Mouse (Mus musculus) spleen, adult 2 months (tissue): ENCODE measurements around the gene Fam32a.

Experiments
- CTCF ChIP-seq: fragments of 200-500 bp; IDR thresholded peaks from 2 replicates; pipeline ENCODE4 v1.5.1; 2011; ENCODE audit warnings: mild to moderate bottlenecking, inconsistent platforms; ENCODE audit not compliant: insufficient read depth, insufficient read length, insufficient replicate concordance; ENCODE audit errors: extremely low read depth
- POLR2A ChIP-seq: fragments of 200-500 bp; IDR thresholded peaks from 2 replicates; pipeline ENCODE4 v1.6.1; 2011; ENCODE audit warnings: low read depth, low read length, inconsistent platforms

DNA sequence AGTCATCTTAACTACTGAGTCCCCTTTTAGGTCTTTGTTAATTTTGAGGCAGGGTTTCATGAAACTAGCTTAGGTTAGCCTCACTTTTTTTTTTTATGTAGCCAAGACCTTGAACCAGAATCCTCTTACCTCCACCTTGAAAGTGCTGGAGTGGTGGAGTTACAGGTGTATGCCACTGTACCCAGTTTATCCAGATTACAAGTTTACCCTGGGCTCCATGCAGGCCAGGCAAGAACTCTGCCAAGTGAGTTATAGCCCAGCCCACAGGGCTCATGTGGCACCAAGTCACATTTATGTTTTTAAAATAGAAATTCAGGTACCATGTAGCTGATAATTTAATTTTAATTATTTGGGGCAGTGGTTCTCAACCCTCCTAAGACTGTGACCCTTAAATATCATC is 41.9 kb downstream of the Fam32a start:
- TF ChIP-seq CTCF (no peak), POLR2A (no peak)
